Mouse (Mus musculus): ENCODE measurements around the gene Skiv2l. TPM values are rescaled to one million over a fixed set of nuclear protein-coding genes. Genes with fewer than 3 reads are reported as not detected.

Skiv2l gene
- total and polyA plus RNA-seq, 3 experiments = 34.9 to 47.0 TPM; not detected in 1

- no peaks in the 10 kb centered on the region for H3K79me2 ChIP-seq (ENCODE audit: control insufficient read depth, insufficient read depth, low read length, poor library complexity)
- H3K9me3 ChIP-seq (replicated peaks; ENCODE audit: insufficient read depth, low read length) = no peaks in the 10 kb centered on the region
- H3K9ac ChIP-seq (ENCODE audit: control insufficient read depth, low read depth, low read length, poor library complexity, severe bottlenecking) = no peak within 1 kb of the TSS
- H3K4me1 ChIP-seq (ENCODE audit: control insufficient read depth in 1 of 2, insufficient read depth in 2 of 2, low read length in 2 of 2) = no peaks in the 10 kb centered on the region
- no peaks in the 10 kb centered on the region for H3K36me3 ChIP-seq (ENCODE audit: control insufficient read depth in 1 of 2, insufficient read depth in 2 of 2, low read length in 2 of 2)
- no peaks in the 10 kb centered on the region for H3K27me3 ChIP-seq (ENCODE audit: control insufficient read depth in 1 of 2, insufficient read depth in 2 of 2, low read length in 2 of 2)
- TF ChIP-seq UBTF (IDR thresholded peaks at IDR 0.05; ENCODE audit: borderline replicate concordance, insufficient read depth, low read depth, low read length) = no peak
- DNase-seq (ENCODE audit: low read depth, low spot score) = no peak
- H3K27ac ChIP-seq (ENCODE audit: control insufficient read depth, low read depth, low read length) = no peak within 1 kb of the TSS
- H3K4me3 ChIP-seq (ENCODE audit: control insufficient read depth in 1 of 2, insufficient read depth in 1 of 2, low read depth in 2 of 2, low read length in 2 of 2) = no peak within 1 kb of the TSS
Measured at GRCm38 (mm10) chr17:34881683-34882310, 31.8 kb upstream of the Skiv2l start, which contains the start of gene Gm20547. Gm20547 (minus strand) TSS chr17:34882042.

- no peak for DNase-seq (ENCODE audit: low read depth, low spot score)
- no peaks in the 10 kb centered on the region for H3K27me3 ChIP-seq (ENCODE audit: control insufficient read depth in 1 of 2, insufficient read depth in 2 of 2, low read length in 2 of 2)
- no peak overlapping the region for H3K9ac ChIP-seq (ENCODE audit: control insufficient read depth, low read depth, low read length, poor library complexity, severe bottlenecking)
- no peak overlapping the region for H3K27ac ChIP-seq (ENCODE audit: control insufficient read depth, low read depth, low read length)
- TF ChIP-seq ZC3H11A (IDR thresholded peaks at IDR 0.05; ENCODE audit: low read depth, low read length) (no peak), MAX (IDR thresholded peaks at IDR 0.05; ENCODE audit: low read length) (no peak), POLR2AphosphoS5 (IDR thresholded peaks at IDR 0.05; ENCODE audit: borderline replicate concordance, low read depth, low read length) (no peak), USF2 (IDR thresholded peaks at IDR 0.05; ENCODE audit: borderline replicate concordance in 1 of 2, insufficient read depth in 1 of 2, low read depth in 1 of 2, low read length in 2 of 2) (no peak), MEF2A (IDR thresholded peaks at IDR 0.05; ENCODE audit: extremely low read depth, insufficient replicate concordance, low read depth, low read length, poor library complexity, severe bottlenecking) (no peak), ZMIZ1 (IDR thresholded peaks at IDR 0.05; ENCODE audit: low read depth, low read length) (no peak), GATA1 (IDR thresholded peaks at IDR 0.05; ENCODE audit: low read depth, low read length) (no peak), CHD2 (IDR thresholded peaks at IDR 0.05; ENCODE audit: low read length) (no peak), SIN3A (IDR thresholded peaks at IDR 0.05; ENCODE audit: low read length) (no peak), NELFE (IDR thresholded peaks at IDR 0.05; ENCODE audit: low read depth, low read length) (no peak), JUND (IDR thresholded peaks at IDR 0.05; ENCODE audit: low read depth, low read length) (no peak), NRF1 (IDR thresholded peaks at IDR 0.05; ENCODE audit: insufficient read depth, low read depth, low read length, poor library complexity, severe bottlenecking) (no peak)
- H3K4me3 ChIP-seq (ENCODE audit: control insufficient read depth in 1 of 2, insufficient read depth in 1 of 2, low read depth in 2 of 2, low read length in 2 of 2) = no peak overlapping the region
- H3K9me3 ChIP-seq (replicated peaks; ENCODE audit: insufficient read depth, low read length) = no peaks in the 10 kb centered on the region
- no peaks in the 10 kb centered on the region for H3K36me3 ChIP-seq (ENCODE audit: control insufficient read depth in 1 of 2, insufficient read depth in 2 of 2, low read length in 2 of 2)
- H3K79me2 ChIP-seq (ENCODE audit: control insufficient read depth, insufficient read depth, low read length, poor library complexity) = no peaks in the 10 kb centered on the region
- H3K4me1 ChIP-seq (ENCODE audit: control insufficient read depth in 1 of 2, insufficient read depth in 2 of 2, low read length in 2 of 2) = no peaks in the 10 kb centered on the region
Measured at GRCm38 (mm10) chr17:34881166-34881565, 31.2 kb upstream of the Skiv2l start.
